Mouse (Mus musculus): ENCODE results near the gene Baz2b. TPM values are rescaled to one million over a fixed set of nuclear protein-coding genes. Genes with fewer than 3 reads are reported as not detected.
A peak's percentile ranks its signal among the peaks of the same experiment; 100 is the strongest.

Baz2b gene
- polyA plus RNA-seq, 1 experiment: 15.0 TPM

DNA sequence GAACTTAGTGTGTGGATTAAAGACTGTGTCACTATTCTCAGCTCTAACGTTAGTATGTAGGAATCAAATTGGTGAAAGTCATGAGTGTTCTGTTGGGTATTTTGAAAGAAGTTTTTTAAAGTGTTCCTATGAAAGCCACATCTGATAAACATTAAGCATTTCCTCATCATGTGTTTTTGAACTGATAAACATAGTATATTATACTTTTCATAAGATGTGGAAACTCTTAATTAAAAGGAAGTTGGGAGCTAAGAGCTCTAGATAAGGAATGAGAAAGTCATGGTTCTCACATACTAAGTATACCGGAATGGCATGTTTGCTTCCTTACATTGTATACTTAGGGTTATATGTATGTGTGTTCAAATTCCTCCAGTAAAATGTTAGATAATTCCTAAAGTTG, 20.7 kb upstream of the Baz2b start:
- 86% methylated on average over 2 of the region's 2 CpGs for WGBS
- H3K4me1 ChIP-seq (ENCODE audit: control insufficient read depth, insufficient read depth, low read length): no peaks in the 10 kb centered on the region
- TF ChIP-seq CTCF (conservative IDR thresholded peaks at IDR 0.05; ENCODE audit: insufficient read depth, insufficient read length, low read depth, low read length): no peak
- TF ChIP-seq POLR2A (IDR thresholded peaks at IDR 0.05; ENCODE audit: low read depth, low read length): no peak
- H3K27me3 ChIP-seq (replicated peaks; ENCODE audit: control insufficient read depth, insufficient read depth, low read length): no peaks in the 10 kb centered on the region
- peaks cover 10% of the 10 kb centered on the region for H3K36me3 ChIP-seq (ENCODE audit: control insufficient read depth, insufficient read depth, low read length)
- H3K27ac ChIP-seq (ENCODE audit: insufficient read depth, low read depth, low read length): no peak overlapping the region
- H3K4me3 ChIP-seq (ENCODE audit: insufficient read depth, low read depth, low read length): no peak overlapping the region
- DNase-seq: no peak

DNA sequence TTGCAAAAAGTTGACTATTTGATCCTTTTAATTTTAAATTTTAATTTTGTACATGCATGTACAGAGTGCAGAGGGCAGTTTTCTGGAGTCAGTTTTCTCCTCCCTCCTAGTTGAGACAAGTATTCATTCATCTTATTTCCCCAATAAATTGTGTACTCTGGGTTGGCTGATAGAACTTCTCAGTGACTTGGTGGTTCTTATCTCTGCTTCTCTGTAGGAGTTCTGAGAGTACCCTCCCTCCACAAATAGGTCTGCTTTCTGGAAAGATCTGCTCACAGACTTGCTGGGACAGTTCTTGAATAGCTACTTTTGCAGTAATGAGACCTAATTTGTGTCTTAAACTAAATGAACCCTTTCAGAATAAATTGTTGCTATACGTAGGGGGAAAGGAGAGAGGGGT, 18.8 kb upstream of the Baz2b start:
- no peak for TF ChIP-seq POLR2A (IDR thresholded peaks at IDR 0.05; ENCODE audit: low read depth, low read length)
- TF ChIP-seq CTCF (conservative IDR thresholded peaks at IDR 0.05; ENCODE audit: insufficient read depth, insufficient read length, low read depth, low read length): no peak
- Histone ChIP-seq H3K36me3 (ENCODE audit: control insufficient read depth, insufficient read depth, low read length) (peaks cover 8% of the 10 kb centered on the region), H3K4me3 (ENCODE audit: insufficient read depth, low read depth, low read length) (no peak overlapping the region), H3K27ac (ENCODE audit: insufficient read depth, low read depth, low read length) (no peak overlapping the region), H3K27me3 (replicated peaks; ENCODE audit: control insufficient read depth, insufficient read depth, low read length) (no peaks in the 10 kb centered on the region), H3K4me1 (ENCODE audit: control insufficient read depth, insufficient read depth, low read length) (no peaks in the 10 kb centered on the region; the same call in 1 of the 2 replicates)
- WGBS: 70% methylated on average over 1 of the region's 1 CpGs
- no peak for DNase-seq

DNA sequence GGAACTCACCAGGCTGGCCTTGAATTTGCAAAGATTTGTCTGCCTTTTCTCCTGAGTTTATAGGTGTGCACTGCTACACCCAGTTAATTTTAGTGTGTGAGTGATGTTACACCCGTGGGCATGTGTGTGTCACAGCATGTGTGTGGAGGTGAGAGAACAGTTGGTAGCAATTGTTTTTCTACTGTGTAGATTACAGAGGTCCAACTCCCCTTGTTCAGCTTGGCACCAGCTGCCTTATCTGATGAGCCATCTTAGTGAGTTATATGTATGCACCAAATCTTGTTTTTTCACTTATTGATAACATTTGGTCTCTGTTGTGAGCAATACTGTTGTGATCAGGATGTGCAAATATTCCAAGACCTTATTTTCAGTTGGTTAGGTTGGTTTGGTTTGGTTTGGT, 13.8 kb upstream of the Baz2b start:
- DNase-seq: no peak
- H3K27ac ChIP-seq (ENCODE audit: insufficient read depth, low read depth, low read length): no peak overlapping the region
- no peak overlapping the region for H3K4me3 ChIP-seq (ENCODE audit: insufficient read depth, low read depth, low read length)
- no peaks in the 10 kb centered on the region for H3K36me3 ChIP-seq (ENCODE audit: control insufficient read depth, insufficient read depth, low read length)
- TF ChIP-seq CTCF (conservative IDR thresholded peaks at IDR 0.05; ENCODE audit: insufficient read depth, insufficient read length, low read depth, low read length) (no peak), POLR2A (IDR thresholded peaks at IDR 0.05; ENCODE audit: low read depth, low read length) (no peak)
- peaks cover 7% of the 10 kb centered on the region; the same call in 1 of the 2 replicates for H3K4me1 ChIP-seq (ENCODE audit: control insufficient read depth, insufficient read depth, low read length)
- H3K27me3 ChIP-seq (replicated peaks; ENCODE audit: control insufficient read depth, insufficient read depth, low read length): no peaks in the 10 kb centered on the region
- WGBS: 35% methylated on average over 1 of the region's 1 CpGs

DNA sequence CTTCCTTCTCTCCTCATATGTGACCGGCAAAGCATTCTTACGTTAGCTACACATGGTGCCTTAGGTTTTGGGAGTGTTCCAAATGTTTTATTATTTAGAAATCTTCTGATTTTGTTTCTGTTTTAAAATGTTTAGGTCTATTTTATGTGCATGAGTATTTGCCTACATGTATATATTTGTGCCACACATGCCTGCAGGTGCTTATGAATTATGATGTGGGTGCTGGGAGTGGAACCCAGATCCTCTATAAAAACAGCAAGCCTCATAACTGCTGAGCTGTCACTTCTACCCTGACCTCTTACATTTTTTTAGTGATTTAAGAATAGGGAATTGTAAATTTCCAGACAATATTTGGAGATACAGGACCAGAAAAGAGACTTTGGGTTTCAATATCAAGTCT, 12.3 kb upstream of the Baz2b start:
- no peaks in the 10 kb centered on the region for H3K27me3 ChIP-seq (replicated peaks; ENCODE audit: control insufficient read depth, insufficient read depth, low read length)
- DNase-seq: no peak
- TF ChIP-seq POLR2A (IDR thresholded peaks at IDR 0.05; ENCODE audit: low read depth, low read length) (no peak), CTCF (conservative IDR thresholded peaks at IDR 0.05; ENCODE audit: insufficient read depth, insufficient read length, low read depth, low read length) (no peak)
- H3K4me1 ChIP-seq (ENCODE audit: control insufficient read depth, insufficient read depth, low read length): peaks cover 13% of the 10 kb centered on the region; the same call in 1 of the 2 replicates
- H3K4me3 ChIP-seq (ENCODE audit: insufficient read depth, low read depth, low read length): no peak overlapping the region
- 26% methylated on average over 2 of the region's 2 CpGs for WGBS
- H3K27ac ChIP-seq (ENCODE audit: insufficient read depth, low read depth, low read length): no peak overlapping the region
- no peaks in the 10 kb centered on the region for H3K36me3 ChIP-seq (ENCODE audit: control insufficient read depth, insufficient read depth, low read length)

DNA sequence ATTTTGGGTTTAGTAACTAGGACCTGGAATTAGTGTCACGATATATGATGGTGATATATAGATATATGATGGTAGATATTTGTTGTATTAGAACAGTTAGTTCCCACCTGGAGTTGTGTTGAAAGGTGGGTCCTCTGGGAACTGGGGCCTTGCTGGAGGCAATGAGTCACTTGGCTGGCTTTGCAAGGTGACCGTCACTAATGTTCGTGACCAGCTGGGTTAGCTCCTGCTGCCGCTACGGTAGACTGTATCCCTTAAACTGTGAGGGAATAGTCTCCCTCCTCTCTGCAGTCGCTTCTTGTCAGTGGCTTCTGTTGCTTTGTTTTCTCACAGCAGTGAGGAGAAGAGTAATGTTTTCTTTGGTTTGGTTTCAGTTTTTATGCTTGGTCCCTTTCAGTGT, 11.6 kb upstream of the Baz2b start:
- DNase-seq: peak; percentile 52
- H3K27me3 ChIP-seq (replicated peaks; ENCODE audit: control insufficient read depth, insufficient read depth, low read length): no peaks in the 10 kb centered on the region
- peaks cover 16% of the 10 kb centered on the region; the same call in 1 of the 2 replicates for H3K4me1 ChIP-seq (ENCODE audit: control insufficient read depth, insufficient read depth, low read length)
- no peaks in the 10 kb centered on the region for H3K36me3 ChIP-seq (ENCODE audit: control insufficient read depth, insufficient read depth, low read length)
- no peak overlapping the region for H3K27ac ChIP-seq (ENCODE audit: insufficient read depth, low read depth, low read length)
- TF ChIP-seq POLR2A (IDR thresholded peaks at IDR 0.05; ENCODE audit: low read depth, low read length): no peak
- no peak for TF ChIP-seq CTCF (conservative IDR thresholded peaks at IDR 0.05; ENCODE audit: insufficient read depth, insufficient read length, low read depth, low read length)
- H3K4me3 ChIP-seq (ENCODE audit: insufficient read depth, low read depth, low read length): no peak overlapping the region
- 19% methylated on average over 6 of the region's 6 CpGs for WGBS

DNA sequence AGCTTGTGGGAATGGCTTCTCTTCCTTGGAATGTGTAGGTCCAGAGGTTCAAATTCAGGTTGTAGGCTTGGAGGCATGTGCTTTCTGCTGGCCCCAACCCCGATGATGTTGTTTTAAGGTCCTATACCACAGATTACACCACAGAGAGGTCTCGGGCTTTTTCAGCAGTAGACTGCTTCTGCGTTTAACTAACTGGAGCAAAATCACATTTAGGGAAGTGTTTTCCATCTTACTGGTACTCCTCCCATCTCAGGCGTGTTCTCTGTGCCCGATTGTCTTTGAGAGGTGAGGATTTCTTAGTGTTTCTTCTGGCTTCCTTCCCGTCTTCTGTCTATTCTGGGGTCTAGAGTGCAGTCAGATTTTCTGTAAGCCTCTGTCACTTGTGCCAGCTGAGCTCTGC, 8.0 kb upstream of the Baz2b start:
- WGBS: 64% methylated on average over 6 of the region's 6 CpGs
- no peak for DNase-seq
- H3K27me3 ChIP-seq (replicated peaks; ENCODE audit: control insufficient read depth, insufficient read depth, low read length): no peaks in the 10 kb centered on the region
- H3K27ac ChIP-seq (ENCODE audit: insufficient read depth, low read depth, low read length): 0 out of 2 replicates have a peak overlapping the region, but pooled peaks have one; percentile 11
- peaks cover 28% of the 10 kb centered on the region for H3K4me1 ChIP-seq (ENCODE audit: control insufficient read depth, insufficient read depth, low read length)
- H3K4me3 ChIP-seq (ENCODE audit: insufficient read depth, low read depth, low read length): no peak overlapping the region
- TF ChIP-seq POLR2A (IDR thresholded peaks at IDR 0.05; ENCODE audit: low read depth, low read length) (no peak), CTCF (conservative IDR thresholded peaks at IDR 0.05; ENCODE audit: insufficient read depth, insufficient read length, low read depth, low read length) (no peak)
- H3K36me3 ChIP-seq (ENCODE audit: control insufficient read depth, insufficient read depth, low read length): no peaks in the 10 kb centered on the region

DNA sequence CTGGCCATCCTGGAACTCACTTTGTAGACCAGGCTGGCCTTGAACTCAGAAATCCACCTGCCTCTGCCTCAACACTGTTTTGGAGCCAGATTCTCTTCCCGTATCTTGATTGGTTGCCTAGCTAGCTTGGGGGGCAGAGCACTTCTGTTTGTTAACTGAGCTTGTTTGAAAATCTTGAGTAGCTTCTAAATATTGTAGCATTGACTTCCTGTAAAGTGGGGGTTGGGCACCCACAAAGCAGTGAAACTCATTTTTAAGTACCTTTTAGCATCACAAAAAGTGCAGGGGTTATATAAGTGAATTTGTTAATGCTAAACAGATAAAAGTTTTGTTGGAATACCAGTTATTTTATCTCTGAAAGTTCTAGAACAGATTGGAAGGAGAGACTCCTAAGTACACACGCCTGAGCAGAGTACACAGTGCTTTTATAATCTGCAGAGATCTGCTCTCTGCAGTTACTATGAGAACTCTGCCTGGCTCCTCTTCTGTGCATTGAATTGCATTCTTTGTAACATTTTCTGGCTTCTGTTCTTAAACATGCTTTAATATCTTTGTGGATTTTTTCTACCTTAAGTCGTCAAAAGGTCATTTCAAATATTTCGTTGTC, 7.0 kb upstream of the Baz2b start:
- 63% methylated on average over 4 of the region's 4 CpGs for WGBS
- no peak for TF ChIP-seq CTCF (conservative IDR thresholded peaks at IDR 0.05; ENCODE audit: insufficient read depth, insufficient read length, low read depth, low read length)
- no peak for TF ChIP-seq POLR2A (IDR thresholded peaks at IDR 0.05; ENCODE audit: low read depth, low read length)
- peaks cover 34% of the 10 kb centered on the region for H3K4me1 ChIP-seq (ENCODE audit: control insufficient read depth, insufficient read depth, low read length)
- DNase-seq: no peak
- H3K36me3 ChIP-seq (ENCODE audit: control insufficient read depth, insufficient read depth, low read length): no peaks in the 10 kb centered on the region
- H3K4me3 ChIP-seq (ENCODE audit: insufficient read depth, low read depth, low read length): no peak overlapping the region
- H3K27ac ChIP-seq (ENCODE audit: insufficient read depth, low read depth, low read length): no peak overlapping the region
- H3K27me3 ChIP-seq (replicated peaks; ENCODE audit: control insufficient read depth, insufficient read depth, low read length): no peaks in the 10 kb centered on the region
